Mouse (Mus musculus) bone marrow, adult 2 months (tissue): ENCODE results near the gene Nubp2.

Source experiments
- CTCF ChIP-seq: fragments of 200-500 bp; IDR thresholded peaks from 2 replicates; pipeline ENCODE4 v1.5.1; 2011; ENCODE audit warnings: low read length, control low read depth; ENCODE audit not compliant: control insufficient read depth, insufficient read depth
- POLR2A ChIP-seq: fragments of 200-500 bp; IDR thresholded peaks from 2 replicates; pipeline ENCODE4 v1.6.1; 2011; ENCODE audit warnings: low read depth, mild to moderate bottlenecking, control low read depth, low read length, borderline replicate concordance; ENCODE audit not compliant: control insufficient read depth

- TF ChIP-seq CTCF (no peak), POLR2A (no peak)
Measured at GRCm38 (mm10) chr17:24896993-24897269, 10.8 kb upstream of the Nubp2 start.
